Mouse (Mus musculus) CH12.LX (cell line): ENCODE data around the gene Olfr617. TPM values are rescaled to one million over a fixed set of nuclear protein-coding genes. Genes with fewer than 3 reads are reported as not detected.
"Not testable (repeated sequence)": the region's sequence is repeated elsewhere in the genome, so short reads cannot be mapped to it uniquely, and the experiment has no call there.

ENCODE experiments used
- DNase-seq: peaks from one replicate; pipeline ENCODE4 v3.0.0-alpha.2; 2013; ENCODE audit errors: extremely low read depth
- H3K27ac ChIP-seq: 2 replicates; pipeline ENCODE4 v1.5.1; 2012; ENCODE audit warnings: low read depth, mild to moderate bottlenecking, control low read depth, moderate library complexity; ENCODE audit not compliant: insufficient read depth
- H3K27me3 ChIP-seq: replicated peaks from 2 replicates; pipeline ENCODE3; 2012; ENCODE audit warnings: inconsistent platforms
- H3K36me3 ChIP-seq, 2 experiments: replicated peaks in 1 of 2; 2 replicates each; pipeline versions ENCODE3 to v1.6.1; 2012; ENCODE audit warnings: inconsistent platforms in 1 of 2, low read length in 1 of 2, mild to moderate bottlenecking in 1 of 2, mixed read lengths in 1 of 2, moderate library complexity in 1 of 2; ENCODE audit not compliant: control insufficient read depth in 1 of 2, insufficient read depth in 1 of 2
- H3K4me1 ChIP-seq, 2 experiments: 2 replicates each; pipeline ENCODE4 v1.6.1; 2012; ENCODE audit warnings: inconsistent platforms in 1 of 2, moderate library complexity in 1 of 2; ENCODE audit not compliant: insufficient read depth in 2 of 2, control insufficient read depth in 1 of 2
- H3K4me2 ChIP-seq: 2 replicates; pipeline ENCODE4 v1.6.1; 2012; ENCODE audit warnings: low read depth, mild to moderate bottlenecking, control low read depth; ENCODE audit not compliant: poor library complexity, insufficient read depth, severe bottlenecking
- H3K4me3 ChIP-seq, 3 experiments: fragments of 150-350 bp in 1 of 3; sonication (generic) in 1 of 3; replicated peaks in 1 of 3; 2 replicates each; pipeline versions ENCODE3 to v1.5.1; 2011 to 2012; ENCODE audit warnings: low read depth in 2 of 3, low read length in 2 of 3, mild to moderate bottlenecking in 2 of 3, moderate library complexity in 2 of 3, control low read depth in 1 of 3, improper control_type of control experiment in 1 of 3, inconsistent platforms in 1 of 3, mixed read lengths in 1 of 3; ENCODE audit not compliant: poor library complexity in 1 of 3
- H3K79me2 ChIP-seq: replicated peaks from 2 replicates; pipeline ENCODE4 v1.6.1; 2012; ENCODE audit warnings: mild to moderate bottlenecking, moderate library complexity; ENCODE audit not compliant: control insufficient read depth, poor library complexity, insufficient read depth, severe bottlenecking; ENCODE audit errors: extremely low read depth
- H3K9ac ChIP-seq: 2 replicates; pipeline ENCODE4 v1.6.1; 2012; ENCODE audit warnings: low read depth, mild to moderate bottlenecking, control low read depth, moderate library complexity; ENCODE audit not compliant: insufficient read depth
- H3K9me3 ChIP-seq: replicated peaks from 2 replicates; pipeline ENCODE3; 2012; ENCODE audit warnings: low read length, inconsistent platforms, mixed read lengths
- CHD1 ChIP-seq: IDR thresholded peaks from 2 replicates; pipeline ENCODE4 v1.6.1; 2012; ENCODE audit warnings: low read depth, low read length, improper control_type of control experiment, inconsistent platforms
- CHD2 ChIP-seq: IDR thresholded peaks from 2 replicates; pipeline ENCODE4 v1.6.1; 2011; ENCODE audit warnings: low read length, improper control_type of control experiment
- CTCF ChIP-seq, 2 experiments: IDR thresholded peaks in 1 of 2; conservative IDR thresholded peaks in 1 of 2; 2 replicates each; pipeline ENCODE4 v1.5.1; 2011 to 2012; ENCODE audit warnings: low read depth in 2 of 2, low read length in 2 of 2, improper control_type of control experiment in 1 of 2, inconsistent platforms in 1 of 2, mild to moderate bottlenecking in 1 of 2, moderate library complexity in 1 of 2
- ELF1 ChIP-seq: IDR thresholded peaks from 2 replicates; pipeline ENCODE4 v1.6.1; 2014; ENCODE audit warnings: low read depth, mild to moderate bottlenecking, inconsistent platforms, low read length, improper control_type of control experiment
- JUN ChIP-seq: IDR thresholded peaks from 2 replicates; pipeline ENCODE4 v1.6.1; 2011; ENCODE audit warnings: low read depth, mild to moderate bottlenecking, low read length, improper control_type of control experiment, moderate library complexity; ENCODE audit not compliant: insufficient read depth
- MAFK ChIP-seq: IDR thresholded peaks from 2 replicates; pipeline ENCODE4 v1.6.1; 2011; ENCODE audit warnings: low read length, improper control_type of control experiment; ENCODE audit not compliant: insufficient replicate concordance
- MAX ChIP-seq: IDR thresholded peaks from 2 replicates; pipeline ENCODE4 v1.6.1; 2011; ENCODE audit warnings: low read length, improper control_type of control experiment
- MEF2A ChIP-seq: IDR thresholded peaks from 2 replicates; pipeline ENCODE4 v1.6.1; 2014; ENCODE audit warnings: low read depth, mild to moderate bottlenecking, inconsistent platforms, low read length, improper control_type of control experiment, borderline replicate concordance
- NELFE ChIP-seq: IDR thresholded peaks from 2 replicates; pipeline ENCODE4 v1.6.1; 2011; ENCODE audit warnings: low read depth, low read length, improper control_type of control experiment
- NRF1 ChIP-seq: IDR thresholded peaks from 2 replicates; pipeline ENCODE4 v1.6.1; 2014; ENCODE audit warnings: low read depth, mild to moderate bottlenecking, inconsistent platforms, low read length, improper control_type of control experiment, moderate library complexity
- POLR2A ChIP-seq: IDR thresholded peaks from 2 replicates; pipeline ENCODE4 v1.6.1; 2011; ENCODE audit warnings: low read depth, mild to moderate bottlenecking, improper control_type of control experiment, low read length
- POLR2AphosphoS2 ChIP-seq: IDR thresholded peaks from 2 replicates; pipeline ENCODE4 v1.6.1; 2011; ENCODE audit warnings: low read depth, low read length, improper control_type of control experiment
- RAD21 ChIP-seq: IDR thresholded peaks from 2 replicates; pipeline ENCODE4 v1.6.1; 2011; ENCODE audit warnings: low read depth, mild to moderate bottlenecking, low read length, improper control_type of control experiment, moderate library complexity
- RCOR1 ChIP-seq: conservative IDR thresholded peaks from 2 replicates; pipeline ENCODE4 v1.6.1; 2012; ENCODE audit warnings: low read depth, mild to moderate bottlenecking, inconsistent platforms, low read length, improper control_type of control experiment
- SMC3 ChIP-seq: IDR thresholded peaks from 2 replicates; pipeline ENCODE4 v1.6.1; 2011; ENCODE audit warnings: low read depth, low read length, improper control_type of control experiment
- TCF12 ChIP-seq: IDR thresholded peaks from 2 replicates; pipeline ENCODE4 v1.6.1; 2014; ENCODE audit warnings: low read depth, mild to moderate bottlenecking, inconsistent platforms, low read length, improper control_type of control experiment
- UBTF ChIP-seq: IDR thresholded peaks from 2 replicates; pipeline ENCODE4 v1.6.1; 2012; ENCODE audit warnings: low read depth, mild to moderate bottlenecking, inconsistent platforms, low read length, improper control_type of control experiment, moderate library complexity
- USF1 ChIP-seq: IDR thresholded peaks from 2 replicates; pipeline ENCODE4 v1.6.1; 2014; ENCODE audit warnings: low read depth, mild to moderate bottlenecking, inconsistent platforms, low read length, improper control_type of control experiment
- ZC3H11A ChIP-seq: IDR thresholded peaks from 2 replicates; pipeline ENCODE4 v1.6.1; 2012; ENCODE audit warnings: low read depth, mild to moderate bottlenecking, inconsistent platforms, low read length, improper control_type of control experiment
- ZKSCAN1 ChIP-seq: IDR thresholded peaks from 2 replicates; pipeline ENCODE4 v1.6.1; 2012; ENCODE audit warnings: low read depth, inconsistent platforms, low read length, improper control_type of control experiment, borderline replicate concordance
- ZMIZ1 ChIP-seq: IDR thresholded peaks from 2 replicates; pipeline ENCODE4 v1.6.1; 2012; ENCODE audit warnings: low read depth, mild to moderate bottlenecking, inconsistent platforms, low read length, improper control_type of control experiment
- ZNF384 ChIP-seq: IDR thresholded peaks from 2 replicates; pipeline ENCODE4 v1.6.1; 2012; ENCODE audit warnings: low read depth, low read length, improper control_type of control experiment, inconsistent platforms
- dilution Hi-C: fragments of 300-500 bp; cut with MboI; formaldehyde crosslinking; loops from 2 replicates; pipeline ENCODE4 v1.14.3; 2020; ENCODE audit warnings: low sequenced_read_pairs; ENCODE audit not compliant: extremely low pct_unique_long_range_greater_than_20kb, extremely low pct_ligation_motif_present
- in situ Hi-C: fragments of 300-500 bp; cut with MboI; formaldehyde crosslinking; loops from 3 replicates; pipeline ENCODE4 v1.14.3; 2019; ENCODE audit warnings: low sequenced_read_pairs, low pct_ligation_motif_present, low pct_unique_long_range_greater_than_20kb, mixed read lengths
- polyA plus RNA-seq: library from polyadenylated mRNA; unstranded; fragments of >175 nt; gene quantifications from 2 replicates; pipeline ENCODE4 v1.2.1, GENCODE M21; 2012; ENCODE audit warnings: low read depth; ENCODE audit not compliant: insufficient read length
- total RNA-seq, 2 experiments: library from RNA; depleted of rRNA; stranded (reverse); fragments of 300-350 nt in 1 of 2; fragments of >200 nt in 1 of 2; gene quantifications; 2 replicates each; pipeline ENCODE4 v1.2.3; 2012 to 2014

Gene Olfr617
- total RNA-seq (2012; rRNA removed) (not detected in 2 replicates), total RNA-seq (2014; rRNA removed) (not detected in 2 replicates), polyA plus RNA-seq (not detected in 2 replicates)

DNA sequence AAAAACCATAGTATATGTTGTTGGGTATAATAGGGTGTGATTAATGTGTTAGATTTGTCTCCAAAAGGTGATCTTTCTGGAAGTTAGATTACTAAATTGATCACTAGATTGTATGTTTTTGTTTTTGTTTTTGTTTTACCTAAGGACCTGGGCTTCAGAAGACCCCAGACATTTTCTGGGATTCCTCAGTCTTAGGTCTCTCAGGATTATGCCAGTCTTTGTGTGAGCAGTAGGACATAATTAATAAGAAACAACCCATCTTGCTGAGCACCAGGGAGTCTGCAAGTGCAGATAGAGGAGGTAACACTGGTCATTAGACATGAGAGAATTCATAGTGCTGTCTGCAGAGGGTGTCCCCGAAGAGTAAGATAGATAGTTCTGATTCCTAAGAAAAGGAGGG is at the start of gene Olfr617:
Olfr617 (plus strand) TSS at position 301 of the 400 bp plus-strand sequence.
- Histone ChIP-seq H3K4me3 (no peak within 1 kb of the TSS), H3K4me2 (no peak within 1 kb of the TSS), H3K4me1 (no peaks in the 10 kb centered on the region), H3K9ac (no peak within 1 kb of the TSS), H3K36me3 (no peaks in the 10 kb centered on the region), H3K27ac (no peak within 1 kb of the TSS)
- DNase-seq: no peak
- TF ChIP-seq ZNF384 (no peak), ELF1 (no peak), CHD2 (no peak), UBTF (no peak), RAD21 (no peak), JUN (no peak), ZC3H11A (no peak), CTCF (conservative IDR thresholded peaks at IDR 0.05 in 1 of 2, IDR thresholded peaks at IDR 0.05 in 1 of 2; ENCODE audit: low read depth in 2 of 2, low read length in 2 of 2) (no peak)
- TF ChIP-seq, all 38 proteins: peak for 0
- dilution Hi-C loops: no loop called here
- H3K9me3 ChIP-seq: no peaks in the 10 kb centered on the region
- H3K27me3 ChIP-seq: no peaks in the 10 kb centered on the region
- H3K79me2 ChIP-seq: no peaks in the 10 kb centered on the region
- in situ Hi-C loops: no loop called here

GRCm38 (mm10) chr7:103542617-103543016 is 30.2 kb upstream of the Olfr617 start, which contains the start of gene Olfr612:
Gene Olfr612 (minus strand): TSS chr7:103542717.
- dilution Hi-C loops, in situ Hi-C loops, H3K79me2 ChIP-seq, H3K4me3 ChIP-seq, H3K9ac ChIP-seq, H3K4me1 ChIP-seq, H3K9me3 ChIP-seq, H3K36me3 ChIP-seq, DNase-seq, H3K27ac ChIP-seq, H3K4me2 ChIP-seq, H3K27me3 ChIP-seq: not testable (repeated sequence)

DNA sequence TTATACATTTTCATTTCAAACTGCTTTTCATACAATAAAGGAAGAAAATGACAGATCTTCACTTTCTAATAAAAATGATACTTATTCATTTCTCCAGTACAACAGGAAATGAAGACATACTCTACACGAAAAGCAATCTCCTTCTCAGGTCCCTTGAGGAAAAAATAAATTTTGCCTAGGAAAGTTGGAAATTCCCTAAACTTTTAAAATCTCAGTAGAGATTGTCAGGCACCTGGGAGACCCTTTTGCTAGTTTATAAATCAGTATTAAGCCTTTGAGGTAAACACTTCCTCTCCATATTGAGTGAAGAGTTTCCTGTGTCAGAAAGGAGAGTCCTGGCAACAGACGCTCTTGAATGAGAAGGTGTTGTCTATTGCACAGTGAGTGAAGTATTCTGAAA is 25.1 kb upstream of the Olfr617 start, which contains the start of gene Olfr613:
Olfr613 (plus strand) TSS at position 301 of the 400 bp plus-strand sequence.
- dilution Hi-C loops (no loop called here), in situ Hi-C loops (no loop called here)
- Histone ChIP-seq H3K4me2 (no peak within 1 kb of the TSS), H3K9me3 (no peaks in the 10 kb centered on the region), H3K4me3 (no peak within 1 kb of the TSS), H3K27me3 (no peaks in the 10 kb centered on the region), H3K4me1 (no peaks in the 10 kb centered on the region), H3K79me2 (no peaks in the 10 kb centered on the region), H3K9ac (no peak within 1 kb of the TSS), H3K36me3 (no peaks in the 10 kb centered on the region), H3K27ac (no peak within 1 kb of the TSS)
- TF ChIP-seq ZNF384 (no peak), TCF12 (no peak), CHD2 (no peak), NELFE (no peak), MAFK (no peak), USF1 (no peak), ZC3H11A (no peak), MEF2A (no peak), POLR2AphosphoS2 (no peak), ZKSCAN1 (no peak), POLR2A (no peak), CTCF (conservative IDR thresholded peaks at IDR 0.05 in 1 of 2, IDR thresholded peaks at IDR 0.05 in 1 of 2; ENCODE audit: low read depth in 2 of 2, low read length in 2 of 2) (no peak), UBTF (no peak), ZMIZ1 (no peak), RAD21 (no peak), MAX (no peak), RCOR1 (no peak), SMC3 (no peak), CHD1 (no peak), NRF1 (no peak)
- no peak for DNase-seq
